Mouse (Mus musculus): ENCODE results near the gene H2afx. TPM values are rescaled to one million over a fixed set of nuclear protein-coding genes. Genes with fewer than 3 reads are reported as not detected.

H2afx gene
- total and polyA plus RNA-seq, 2 experiments from 2014 or later, result 123 to 272 TPM

- TF ChIP-seq CTCF (IDR thresholded peaks at IDR 0.05; ENCODE audit: low read depth), result no peak
- peak within 1 kb of the TSS; percentile 97 for H3K27ac ChIP-seq
- under 1% methylated on average over 39 of the region's 39 CpGs for WGBS
- ATAC-seq (peak; percentile 97), DNase-seq (ENCODE audit: low spot score) (peak; percentile 94)
- H3K9ac ChIP-seq (replicated peaks; ENCODE audit: low read length), result peak within 1 kb of the TSS; percentile 76
- H3K9me3 ChIP-seq (ENCODE audit: low read length), result no peaks in the 10 kb centered on the region
- peak within 1 kb of the TSS; percentile 71 for H3K4me2 ChIP-seq (ENCODE audit: low read depth, low read length)
- H3K36me3 ChIP-seq (ENCODE audit: insufficient read depth, low read length), result peaks cover 24% of the 10 kb centered on the region; the same call in 1 of the 2 replicates
- no peaks in the 10 kb centered on the region for H3K27me3 ChIP-seq (ENCODE audit: insufficient read depth, low read length)
- H3K4me1 ChIP-seq (ENCODE audit: insufficient read depth, low read length), result peaks cover 9% of the 10 kb centered on the region
- H3K4me3 ChIP-seq (ENCODE audit: low read length), result peak within 1 kb of the TSS; percentile 81
These were observed 9.4 kb downstream of the H2afx start, which contains the start of gene Hmbs for GRCm38 (mm10) chr9:44343781-44344421. Hmbs (minus strand) TSS chr9:44344228.

- TF ChIP-seq CTCF (IDR thresholded peaks at IDR 0.05; ENCODE audit: low read depth), result no peak
These were observed 11.3 kb downstream of the H2afx start for GRCm38 (mm10) chr9:44345570-44346433.

DNA sequence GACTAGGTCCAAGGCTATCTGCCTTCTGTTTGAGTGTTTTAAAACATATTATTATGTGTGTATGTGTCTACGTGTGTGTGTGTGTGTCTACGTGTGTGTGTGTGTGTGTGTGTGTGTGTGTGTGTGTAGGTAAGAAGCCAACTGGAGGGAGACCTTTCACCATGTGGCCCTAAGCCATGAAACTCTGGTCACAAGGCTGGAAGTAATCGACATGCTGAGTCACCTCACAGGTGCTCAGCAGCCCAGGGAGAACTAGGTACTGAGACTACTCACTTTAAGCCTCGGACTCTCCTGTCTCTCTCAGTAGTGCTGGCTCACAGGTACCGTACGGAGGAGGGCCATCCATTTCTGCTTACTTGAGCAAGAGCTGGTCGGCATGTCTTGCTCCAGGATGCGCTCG lies 12.7 kb downstream of the H2afx start:
- H3K4me3 ChIP-seq (ENCODE audit: low read length), result no peak overlapping the region
- peaks cover 9% of the 10 kb centered on the region for H3K4me1 ChIP-seq (ENCODE audit: insufficient read depth, low read length)
- H3K27me3 ChIP-seq (ENCODE audit: insufficient read depth, low read length), result no peaks in the 10 kb centered on the region
- H3K27ac ChIP-seq, result no peak overlapping the region
- no peak overlapping the region for H3K9ac ChIP-seq (replicated peaks; ENCODE audit: low read length)
- no peak for ATAC-seq
- 97% methylated on average over 9 of the region's 9 CpGs for WGBS
- TF ChIP-seq CTCF (IDR thresholded peaks at IDR 0.05; ENCODE audit: low read depth), result no peak
- no peak overlapping the region for H3K4me2 ChIP-seq (ENCODE audit: low read depth, low read length)
- peaks cover 47% of the 10 kb centered on the region for H3K36me3 ChIP-seq (ENCODE audit: insufficient read depth, low read length)
- H3K9me3 ChIP-seq (ENCODE audit: low read length), result no peaks in the 10 kb centered on the region
- DNase-seq (ENCODE audit: low spot score), result no peak

More at GRCm38 (mm10) chr9:44345570-44346433, 11.3 kb downstream of the H2afx start:
- no peak for DNase-seq (ENCODE audit: low spot score)
- Histone ChIP-seq H3K9me3 (ENCODE audit: low read length) (no peaks in the 10 kb centered on the region), H3K9ac (replicated peaks; ENCODE audit: low read length) (no peak overlapping the region), H3K4me2 (ENCODE audit: low read depth, low read length) (no peak overlapping the region), H3K36me3 (ENCODE audit: insufficient read depth, low read length) (peaks cover 36% of the 10 kb centered on the region), H3K27ac (no peak overlapping the region), H3K4me1 (ENCODE audit: insufficient read depth, low read length) (peaks cover 9% of the 10 kb centered on the region), H3K27me3 (ENCODE audit: insufficient read depth, low read length) (no peaks in the 10 kb centered on the region), H3K4me3 (ENCODE audit: low read length) (no peak overlapping the region)
- WGBS, result 92% methylated on average over 6 of the region's 6 CpGs
- no peak for ATAC-seq

- TF ChIP-seq CTCF (IDR thresholded peaks at IDR 0.05; ENCODE audit: low read depth), result no peak
- no peak overlapping the region for H3K27ac ChIP-seq
- H3K27me3 ChIP-seq (ENCODE audit: insufficient read depth, low read length), result no peaks in the 10 kb centered on the region
- peaks cover 9% of the 10 kb centered on the region for H3K4me1 ChIP-seq (ENCODE audit: insufficient read depth, low read length)
- DNase-seq (ENCODE audit: low spot score), result no peak
- H3K4me3 ChIP-seq (ENCODE audit: low read length), result no peak overlapping the region
- no peak for ATAC-seq
- 92% methylated on average over 4 of the region's 4 CpGs for WGBS
- no peak overlapping the region for H3K4me2 ChIP-seq (ENCODE audit: low read depth, low read length)
- H3K36me3 ChIP-seq (ENCODE audit: insufficient read depth, low read length), result peaks cover 51% of the 10 kb centered on the region
- no peak overlapping the region for H3K9ac ChIP-seq (replicated peaks; ENCODE audit: low read length)
- H3K9me3 ChIP-seq (ENCODE audit: low read length), result no peaks in the 10 kb centered on the region
These were observed 13.1 kb downstream of the H2afx start for GRCm38 (mm10) chr9:44347621-44348020.

DNA sequence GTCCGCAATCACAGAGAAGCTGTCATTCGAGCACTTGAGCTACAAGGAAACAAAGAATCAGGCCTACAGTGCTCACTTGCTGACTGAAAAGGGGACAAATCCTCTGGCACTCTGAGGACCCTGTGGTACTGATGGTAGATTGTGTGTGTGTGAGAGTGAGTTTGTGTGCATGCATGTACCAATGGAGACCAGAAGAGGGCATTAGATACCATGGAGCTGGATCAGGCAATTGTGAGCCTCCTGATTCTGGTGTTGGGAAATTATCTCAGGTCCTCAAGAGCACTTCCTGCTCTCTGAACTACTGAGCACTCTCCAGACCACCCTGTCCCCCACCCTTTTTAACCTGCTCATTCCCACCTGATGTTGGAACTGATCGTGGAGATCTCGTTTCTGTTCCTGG lies 14.1 kb downstream of the H2afx start:
- no peak overlapping the region for H3K9ac ChIP-seq (replicated peaks; ENCODE audit: low read length)
- no peak overlapping the region for H3K4me2 ChIP-seq (ENCODE audit: low read depth, low read length)
- no peak overlapping the region for H3K27ac ChIP-seq
- peak; percentile 36 for TF ChIP-seq CTCF (IDR thresholded peaks at IDR 0.05; ENCODE audit: low read depth)
- WGBS, result 97% methylated on average over 4 of the region's 4 CpGs
- DNase-seq (ENCODE audit: low spot score) (no peak), ATAC-seq (no peak)
- H3K9me3 ChIP-seq (ENCODE audit: low read length), result no peaks in the 10 kb centered on the region
- no peaks in the 10 kb centered on the region for H3K27me3 ChIP-seq (ENCODE audit: insufficient read depth, low read length)
- H3K36me3 ChIP-seq (ENCODE audit: insufficient read depth, low read length), result peaks cover 60% of the 10 kb centered on the region
- H3K4me1 ChIP-seq (ENCODE audit: insufficient read depth, low read length), result no peaks in the 10 kb centered on the region
- H3K4me3 ChIP-seq (ENCODE audit: low read length), result no peak overlapping the region

DNA sequence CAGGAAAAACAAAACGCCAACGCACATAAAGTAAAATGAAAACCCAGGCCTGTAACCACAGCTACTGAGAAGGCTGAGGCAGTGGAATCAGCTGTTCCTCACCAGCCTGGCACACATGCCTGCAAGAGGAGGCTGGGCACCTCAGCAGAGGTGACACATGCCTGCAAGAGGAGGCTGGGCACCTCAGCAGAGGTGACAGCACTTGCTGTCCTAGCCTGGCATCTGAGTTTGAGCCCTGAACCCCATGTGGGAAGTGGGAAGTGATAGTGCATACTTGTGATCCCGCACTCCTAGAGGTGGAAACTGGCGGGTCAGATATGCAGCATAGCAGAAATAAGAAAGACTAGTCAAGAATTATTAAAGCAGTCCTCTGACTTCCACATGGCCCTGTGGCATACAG lies 16.9 kb downstream of the H2afx start:
- Histone ChIP-seq H3K9me3 (ENCODE audit: low read length) (no peaks in the 10 kb centered on the region), H3K27ac (no peak overlapping the region), H3K36me3 (ENCODE audit: insufficient read depth, low read length) (peaks cover 81% of the 10 kb centered on the region), H3K9ac (replicated peaks; ENCODE audit: low read length) (no peak overlapping the region), H3K4me3 (ENCODE audit: low read length) (no peak overlapping the region), H3K4me1 (ENCODE audit: insufficient read depth, low read length) (no peaks in the 10 kb centered on the region), H3K27me3 (ENCODE audit: insufficient read depth, low read length) (no peaks in the 10 kb centered on the region), H3K4me2 (ENCODE audit: low read depth, low read length) (no peak overlapping the region)
- WGBS, result 91% methylated on average over 4 of the region's 4 CpGs
- DNase-seq (ENCODE audit: low spot score) (no peak), ATAC-seq (no peak)
- no peak for TF ChIP-seq CTCF (IDR thresholded peaks at IDR 0.05; ENCODE audit: low read depth)
